Mouse (Mus musculus): ENCODE data around the gene Mosmo. TPM values are rescaled to one million over a fixed set of nuclear protein-coding genes. Genes with fewer than 3 reads are reported as not detected.
"Not testable (repeated sequence)": the region's sequence is repeated elsewhere in the genome, so short reads cannot be mapped to it uniquely, and the experiment has no call there.

Mosmo gene
- polyA plus RNA-seq, 1 experiment from 2014 or later = 18.2 TPM

DNA sequence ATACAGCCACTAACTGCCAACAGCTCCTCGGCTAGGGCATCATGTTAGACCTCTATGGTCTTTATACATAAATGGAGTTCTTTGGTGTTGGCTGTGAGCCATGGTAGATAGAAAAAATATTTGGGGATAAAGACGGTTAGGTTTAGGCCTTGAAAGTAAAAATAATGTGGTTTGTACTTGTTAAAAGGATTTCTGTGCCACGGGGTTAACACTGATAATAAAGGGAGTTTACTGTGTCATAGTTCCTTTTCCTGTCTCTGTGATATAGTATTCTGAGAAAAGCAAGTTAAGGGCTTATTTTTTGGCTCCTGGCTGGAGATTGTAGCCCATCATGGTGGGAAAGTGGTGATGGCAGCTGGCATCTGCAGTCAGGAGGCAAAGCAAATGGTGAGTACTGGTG is 26.5 kb downstream of the Mosmo start:
- Histone ChIP-seq H3K4me1 (replicated peaks) (peaks cover 7% of the 10 kb centered on the region; the same call in 1 of the 2 replicates), H3K27me3 (no peaks in the 10 kb centered on the region), H3K9me3 (no peaks in the 10 kb centered on the region), H3K4me3 (replicated peaks) (no peak overlapping the region), H3K27ac (no peak overlapping the region), H3K9ac (replicated peaks) (no peak overlapping the region), H3K36me3 (no peaks in the 10 kb centered on the region), H3K4me2 (no peak overlapping the region)
- ATAC-seq (ENCODE audit: insufficient number of reproducible peaks, insufficient read depth, low FRiP score, low TSS enrichment, low read depth) = no peak
- 95% methylated on average over 3 of the region's 3 CpGs for WGBS

- H3K27me3 ChIP-seq = no peaks in the 10 kb centered on the region
These were observed 34.7 kb downstream of the Mosmo start for GRCm38 (mm10) chr7:120712071-120712470.

DNA sequence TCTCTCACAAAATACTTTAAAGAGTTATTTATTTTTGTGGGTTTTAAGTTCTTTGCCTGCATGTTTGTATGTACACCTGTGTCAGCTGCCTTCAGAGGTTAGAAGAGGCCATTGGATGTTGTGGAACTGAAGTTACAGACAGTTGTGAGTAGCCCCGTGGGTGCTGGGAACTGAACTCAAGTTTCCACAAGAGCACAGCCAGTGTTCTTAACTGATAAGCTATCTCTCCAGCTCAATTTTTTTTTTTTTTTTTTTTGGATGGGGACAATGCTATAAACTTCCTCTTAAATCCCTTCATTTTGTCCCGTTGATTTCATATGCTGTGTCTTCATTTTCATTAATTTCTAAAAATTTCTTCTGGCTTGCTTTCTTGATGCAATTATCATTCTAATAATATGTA is 35.8 kb downstream of the Mosmo start:
- H3K36me3 ChIP-seq = peaks cover 4% of the 10 kb centered on the region; the same call in 1 of the 2 replicates
- no peaks in the 10 kb centered on the region for H3K27me3 ChIP-seq
- H3K4me1 ChIP-seq (replicated peaks) = peaks cover 13% of the 10 kb centered on the region
- H3K27ac ChIP-seq = no peak overlapping the region
- no peak for ATAC-seq (ENCODE audit: insufficient number of reproducible peaks, insufficient read depth, low FRiP score, low TSS enrichment, low read depth)
- H3K4me2 ChIP-seq = no peak overlapping the region
- no peaks in the 10 kb centered on the region for H3K9me3 ChIP-seq
- 85% methylated on average over 2 of the region's 2 CpGs for WGBS
- no peak overlapping the region for H3K4me3 ChIP-seq (replicated peaks)
- H3K9ac ChIP-seq (replicated peaks) = no peak overlapping the region

More at GRCm38 (mm10) chr7:120712071-120712470, 34.7 kb downstream of the Mosmo start:
- Histone ChIP-seq H3K4me1 (replicated peaks) (peaks cover 2% of the 10 kb centered on the region; the same call in 1 of the 2 replicates), H3K27ac (no peak overlapping the region), H3K36me3 (peaks cover 4% of the 10 kb centered on the region; the same call in 1 of the 2 replicates), H3K4me2 (no peak overlapping the region), H3K9ac (replicated peaks) (no peak overlapping the region), H3K9me3 (no peaks in the 10 kb centered on the region), H3K4me3 (replicated peaks) (no peak overlapping the region)
- no peak for ATAC-seq (ENCODE audit: insufficient number of reproducible peaks, insufficient read depth, low FRiP score, low TSS enrichment, low read depth)
- 88% methylated on average over 2 of the region's 2 CpGs for WGBS

DNA sequence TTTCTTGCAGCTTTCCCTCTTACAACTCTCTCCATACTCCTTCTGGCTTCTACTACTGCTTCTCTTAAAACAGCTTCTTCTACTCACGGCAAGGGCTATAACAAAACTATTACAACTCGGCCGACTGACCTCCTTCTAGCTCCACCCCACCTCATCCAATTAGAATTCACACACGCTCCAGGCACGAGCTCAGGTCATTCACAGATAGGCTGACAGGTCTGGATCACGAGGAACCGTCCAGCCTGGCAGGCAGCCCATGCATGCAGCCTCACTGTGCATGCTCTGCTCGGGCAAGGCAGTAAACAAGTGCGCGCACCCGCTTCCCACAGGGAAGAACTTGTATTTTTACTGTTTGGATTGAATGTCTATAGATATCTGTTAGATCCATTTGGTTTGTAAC is 36.5 kb downstream of the Mosmo start:
- not testable (repeated sequence) for H3K27ac ChIP-seq; ATAC-seq (ENCODE audit: insufficient number of reproducible peaks, insufficient read depth, low FRiP score, low TSS enrichment, low read depth); H3K4me3 ChIP-seq (replicated peaks); H3K9ac ChIP-seq (replicated peaks); H3K36me3 ChIP-seq; H3K9me3 ChIP-seq; H3K4me2 ChIP-seq; H3K27me3 ChIP-seq
- H3K4me1 ChIP-seq (replicated peaks) = peaks cover 16% of the 10 kb centered on the region
- WGBS = 87% methylated on average over 11 of the region's 11 CpGs

GRCm38 (mm10) chr7:120717261-120717660 is 39.8 kb downstream of the Mosmo start:
- Histone ChIP-seq H3K27ac (no peak overlapping the region), H3K27me3 (no peaks in the 10 kb centered on the region), H3K9me3 (no peaks in the 10 kb centered on the region), H3K36me3 (peaks cover 7% of the 10 kb centered on the region; the same call in 1 of the 2 replicates), H3K4me3 (replicated peaks) (no peak overlapping the region), H3K4me1 (replicated peaks) (peaks cover 16% of the 10 kb centered on the region), H3K4me2 (no peak overlapping the region), H3K9ac (replicated peaks) (no peak overlapping the region)
- ATAC-seq (ENCODE audit: insufficient number of reproducible peaks, insufficient read depth, low FRiP score, low TSS enrichment, low read depth) = no peak
- WGBS = 37% methylated on average over 2 of the region's 2 CpGs

DNA sequence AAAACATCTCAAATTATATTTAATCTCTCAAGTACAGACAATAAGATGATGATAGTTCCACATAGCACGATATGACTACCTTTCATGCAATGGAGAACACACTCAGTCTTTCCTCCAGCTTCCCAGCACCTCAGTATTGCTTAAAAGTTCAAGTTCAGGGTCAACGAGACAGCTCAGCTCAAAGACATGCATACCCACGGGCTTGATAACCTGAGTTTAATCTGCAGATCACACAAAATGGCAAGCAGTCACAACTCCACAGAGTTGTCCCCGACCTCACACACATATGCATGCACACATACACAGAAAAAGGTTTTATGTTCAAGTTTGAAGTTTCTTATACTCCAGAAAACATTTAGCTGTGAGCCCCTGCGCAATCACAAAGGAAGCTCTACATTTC is 43.6 kb downstream of the Mosmo start:
- Histone ChIP-seq H3K36me3 (peaks cover 5% of the 10 kb centered on the region; the same call in 1 of the 2 replicates), H3K9me3 (no peaks in the 10 kb centered on the region), H3K4me1 (replicated peaks) (peaks cover 22% of the 10 kb centered on the region), H3K4me3 (replicated peaks) (no peak overlapping the region), H3K27ac (no peak overlapping the region), H3K4me2 (no peak overlapping the region), H3K9ac (replicated peaks) (no peak overlapping the region), H3K27me3 (no peaks in the 10 kb centered on the region)
- no peak for ATAC-seq (ENCODE audit: insufficient number of reproducible peaks, insufficient read depth, low FRiP score, low TSS enrichment, low read depth)
- WGBS = 93% methylated on average over 5 of the region's 5 CpGs

DNA sequence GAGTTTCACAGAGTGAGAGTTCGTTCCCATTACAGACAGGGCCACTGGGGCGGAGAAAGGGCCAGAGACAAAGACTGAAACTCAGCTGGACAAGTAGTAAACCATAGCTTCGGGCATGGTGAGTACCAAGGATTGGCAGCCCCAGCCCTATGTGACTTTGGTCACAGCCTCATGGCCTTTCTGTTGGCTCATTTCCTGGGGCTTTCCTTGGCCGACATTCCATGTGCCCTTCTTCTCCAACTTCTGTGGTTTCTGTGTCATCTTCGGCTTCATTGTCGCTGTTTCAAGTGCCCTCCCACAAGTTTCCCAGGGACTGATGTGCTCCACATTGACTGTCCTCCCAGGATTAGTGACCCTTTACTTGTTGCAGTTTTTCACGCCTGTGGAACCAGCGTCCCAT is 44.0 kb downstream of the Mosmo start:
- Histone ChIP-seq H3K27me3 (no peaks in the 10 kb centered on the region), H3K4me3 (replicated peaks) (no peak overlapping the region), H3K27ac (no peak overlapping the region), H3K36me3 (peaks cover 10% of the 10 kb centered on the region; the same call in 1 of the 2 replicates), H3K9me3 (no peaks in the 10 kb centered on the region), H3K4me1 (replicated peaks) (peaks cover 22% of the 10 kb centered on the region), H3K9ac (replicated peaks) (no peak overlapping the region), H3K4me2 (no peak overlapping the region)
- 95% methylated on average over 8 of the region's 8 CpGs for WGBS
- ATAC-seq (ENCODE audit: insufficient number of reproducible peaks, insufficient read depth, low FRiP score, low TSS enrichment, low read depth) = no peak

GRCm38 (mm10) chr7:120722063-120722462 is 44.6 kb downstream of the Mosmo start:
- Histone ChIP-seq H3K4me1 (replicated peaks) (peaks cover 20% of the 10 kb centered on the region), H3K9ac (replicated peaks) (no peak overlapping the region), H3K4me3 (replicated peaks) (no peak overlapping the region), H3K4me2 (no peak overlapping the region), H3K36me3 (peaks cover 10% of the 10 kb centered on the region; the same call in 1 of the 2 replicates), H3K27ac (no peak overlapping the region), H3K9me3 (no peaks in the 10 kb centered on the region), H3K27me3 (no peaks in the 10 kb centered on the region)
- 93% methylated on average over 4 of the region's 4 CpGs for WGBS
- ATAC-seq (ENCODE audit: insufficient number of reproducible peaks, insufficient read depth, low FRiP score, low TSS enrichment, low read depth) = no peak

DNA sequence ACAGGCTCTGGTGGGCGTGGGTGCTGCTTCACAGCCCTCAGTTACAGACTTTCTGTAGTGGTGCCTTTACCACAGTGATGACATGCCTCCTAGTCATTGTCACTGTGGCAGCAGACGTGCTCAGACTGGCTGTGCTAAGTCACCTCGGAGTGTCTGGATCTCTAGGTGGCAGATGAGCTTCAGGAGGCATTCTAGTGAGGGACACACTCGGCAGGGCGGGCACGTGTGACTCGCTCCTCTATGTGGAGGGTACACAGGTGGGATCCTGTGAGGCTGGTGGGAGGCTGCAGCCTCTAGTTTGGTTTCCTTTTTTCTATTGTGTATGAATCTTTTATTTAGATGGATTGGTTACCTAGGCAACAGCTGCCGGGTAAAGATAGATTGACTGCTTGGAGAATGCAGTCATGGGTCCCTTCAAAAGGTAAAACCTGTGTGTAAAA is 45.4 kb downstream of the Mosmo start:
- H3K4me1 ChIP-seq (replicated peaks) = peaks cover 12% of the 10 kb centered on the region; the same call in 1 of the 2 replicates
- H3K27ac ChIP-seq = no peak overlapping the region
- peaks cover 10% of the 10 kb centered on the region; the same call in 1 of the 2 replicates for H3K36me3 ChIP-seq
- H3K27me3 ChIP-seq = no peaks in the 10 kb centered on the region
- ATAC-seq (ENCODE audit: insufficient number of reproducible peaks, insufficient read depth, low FRiP score, low TSS enrichment, low read depth) = no peak
- no peak overlapping the region for H3K4me3 ChIP-seq (replicated peaks)
- no peaks in the 10 kb centered on the region for H3K9me3 ChIP-seq
- H3K4me2 ChIP-seq = no peak overlapping the region
- 83% methylated on average over 8 of the region's 8 CpGs for WGBS
- H3K9ac ChIP-seq (replicated peaks) = no peak overlapping the region

DNA sequence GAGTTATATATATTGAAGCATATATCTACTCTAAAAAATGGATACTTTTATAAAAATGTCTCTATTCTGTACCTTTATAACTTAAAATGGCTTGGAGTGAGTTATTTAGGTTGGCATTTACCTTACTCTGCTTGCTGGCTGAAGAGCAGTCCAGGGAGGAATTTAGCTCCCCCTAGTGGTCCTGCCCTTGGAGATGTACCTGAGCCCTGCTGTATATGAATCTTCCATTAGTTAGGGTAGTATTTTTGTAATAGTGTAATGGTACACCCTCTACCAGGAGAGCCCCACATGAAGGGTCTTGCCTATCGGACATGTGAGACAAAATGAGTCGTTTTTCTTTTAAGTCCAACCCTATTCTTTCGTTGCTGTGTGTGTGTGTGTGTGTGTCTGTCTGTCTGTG is 50.2 kb downstream of the Mosmo start:
- Histone ChIP-seq H3K27me3 (no peaks in the 10 kb centered on the region), H3K4me1 (replicated peaks) (peaks cover 6% of the 10 kb centered on the region; the same call in 1 of the 2 replicates), H3K4me3 (replicated peaks) (no peak overlapping the region), H3K36me3 (peaks cover 32% of the 10 kb centered on the region), H3K4me2 (no peak overlapping the region), H3K9me3 (no peaks in the 10 kb centered on the region), H3K27ac (no peak overlapping the region), H3K9ac (replicated peaks) (no peak overlapping the region)
- WGBS = 94% methylated on average over 3 of the region's 3 CpGs
- ATAC-seq (ENCODE audit: insufficient number of reproducible peaks, insufficient read depth, low FRiP score, low TSS enrichment, low read depth) = no peak; the same call in 1 of the 2 replicates

GRCm38 (mm10) chr7:120729635-120730034 is 52.2 kb downstream of the Mosmo start:
- Histone ChIP-seq H3K9me3 (no peaks in the 10 kb centered on the region), H3K4me3 (replicated peaks) (no peak overlapping the region), H3K9ac (replicated peaks) (no peak overlapping the region), H3K36me3 (peaks cover 36% of the 10 kb centered on the region), H3K4me2 (no peak overlapping the region), H3K27ac (no peak overlapping the region), H3K4me1 (replicated peaks) (no peaks in the 10 kb centered on the region), H3K27me3 (no peaks in the 10 kb centered on the region)
- no peak for ATAC-seq (ENCODE audit: insufficient number of reproducible peaks, insufficient read depth, low FRiP score, low TSS enrichment, low read depth)
- 85% methylated on average over 5 of the region's 5 CpGs for WGBS

DNA sequence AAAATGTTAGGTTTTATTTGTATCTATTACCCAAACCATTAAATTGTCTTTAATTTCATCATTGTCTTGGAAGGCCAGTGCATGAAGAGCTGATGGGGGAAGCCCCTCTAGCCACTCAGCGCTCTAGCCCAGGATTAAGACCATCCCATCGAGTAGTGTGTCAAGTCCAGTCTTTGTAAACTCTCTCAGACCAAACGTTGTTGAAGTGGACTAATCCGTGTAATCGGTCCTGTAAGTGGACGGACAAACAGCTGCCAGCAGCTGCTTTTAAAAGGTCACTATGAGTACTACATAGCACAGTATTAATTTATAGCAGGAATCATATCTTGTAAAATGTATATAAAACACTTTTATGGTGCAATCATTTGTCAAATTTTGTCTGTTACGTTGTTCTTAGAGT is 55.5 kb downstream of the Mosmo start:
- H3K36me3 ChIP-seq = peaks cover 35% of the 10 kb centered on the region
- ATAC-seq (ENCODE audit: insufficient number of reproducible peaks, insufficient read depth, low FRiP score, low TSS enrichment, low read depth) = no peak
- H3K4me3 ChIP-seq (replicated peaks) = no peak overlapping the region
- 83% methylated on average over 7 of the region's 7 CpGs for WGBS
- no peaks in the 10 kb centered on the region for H3K4me1 ChIP-seq (replicated peaks)
- H3K9me3 ChIP-seq = no peaks in the 10 kb centered on the region
- H3K27ac ChIP-seq = no peak overlapping the region
- H3K27me3 ChIP-seq = no peaks in the 10 kb centered on the region
- H3K9ac ChIP-seq (replicated peaks) = no peak overlapping the region
- H3K4me2 ChIP-seq = no peak overlapping the region
